Mouse (Mus musculus) embryonic fibroblast, embryonic 13.5 days (primary cell): ENCODE data around the gene Cd200r3.

ENCODE experiments used
- CTCF ChIP-seq: IDR thresholded peaks from 2 replicates; pipeline ENCODE4 v1.5.1; 2011; ENCODE audit warnings: mild to moderate bottlenecking, control low read depth, low read length, moderate library complexity, borderline replicate concordance; ENCODE audit not compliant: insufficient read depth
- POLR2A ChIP-seq: IDR thresholded peaks from 2 replicates; pipeline ENCODE4 v1.6.1; 2011; ENCODE audit warnings: low read depth, mild to moderate bottlenecking, control low read depth, low read length, moderate library complexity

- TF ChIP-seq CTCF (no peak), POLR2A (no peak)
Observed at GRCm38 (mm10) chr16:44974042-44974441, 30.6 kb downstream of the Cd200r3 start.
